Mouse (Mus musculus): ENCODE results near the gene Galc. TPM values are rescaled to one million over a fixed set of nuclear protein-coding genes. Genes with fewer than 3 reads are reported as not detected.

The Galc gene
- total and polyA plus RNA-seq, 2 experiments = 3.5 to 4.5 TPM

DNA sequence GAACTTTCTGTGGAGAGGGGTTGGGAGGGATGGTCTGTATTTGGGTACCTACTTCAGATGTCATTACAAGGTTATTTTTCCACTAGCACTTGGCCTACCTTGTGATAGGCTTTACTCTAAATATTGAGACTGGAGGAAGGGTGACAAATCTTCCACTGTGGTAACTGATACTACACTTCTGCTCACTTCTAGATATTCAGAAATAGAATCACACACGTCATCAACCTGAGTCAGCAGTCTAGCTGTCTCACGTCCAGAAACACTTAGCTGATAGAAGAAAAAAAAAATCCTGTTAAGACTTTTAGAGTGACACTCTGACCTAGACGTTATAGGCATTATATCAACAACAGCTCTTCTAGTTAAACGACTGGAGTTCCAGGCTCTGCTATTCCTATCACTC is 33.0 kb upstream of the Galc start:
- Histone ChIP-seq H3K36me3 (ENCODE audit: control insufficient read depth, insufficient read depth, low read length) (no peaks in the 10 kb centered on the region), H3K4me1 (ENCODE audit: control insufficient read depth, insufficient read depth, low read length) (no peaks in the 10 kb centered on the region), H3K27ac (replicated peaks; ENCODE audit: insufficient read depth, low read depth, low read length) (no peak overlapping the region), H3K4me3 (ENCODE audit: insufficient read depth, low read depth, low read length) (no peak overlapping the region), H3K79me2 (ENCODE audit: control insufficient read depth, insufficient read depth, low read length) (no peaks in the 10 kb centered on the region), H3K27me3 (ENCODE audit: control insufficient read depth, insufficient read depth, low read length) (no peaks in the 10 kb centered on the region), H3K9ac (ENCODE audit: low read depth, low read length) (no peak overlapping the region)
- TF ChIP-seq POLR2A (IDR thresholded peaks at IDR 0.05; ENCODE audit: extremely low read depth, insufficient read depth, low read length) = no peak
- TF ChIP-seq CTCF (IDR thresholded peaks at IDR 0.05; ENCODE audit: low read depth, low read length) = no peak
- DNase-seq (ENCODE audit: extremely low read depth, low read depth, low spot score) = peak; percentile 17
- WGBS = 59% methylated on average over 4 of the region's 4 CpGs

DNA sequence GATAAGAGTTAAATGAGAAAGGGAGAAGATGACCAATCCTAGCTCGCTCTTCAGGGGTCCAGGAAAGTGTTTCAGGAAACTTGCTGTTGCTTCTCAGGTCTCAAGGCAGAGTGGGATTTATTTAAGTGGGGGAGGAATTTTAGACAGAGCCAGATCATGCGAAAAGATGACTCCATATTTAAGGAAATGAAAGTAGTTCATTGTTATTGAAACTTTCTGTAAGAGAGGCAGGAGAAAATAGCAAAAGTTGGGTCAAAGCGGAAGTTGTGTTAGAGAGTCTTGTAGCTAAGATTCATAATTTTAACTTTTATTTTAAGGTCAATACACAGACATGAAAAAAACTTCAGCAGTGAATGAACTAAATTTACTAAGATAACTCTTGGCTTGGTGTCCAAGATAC is 31.2 kb upstream of the Galc start:
- Histone ChIP-seq H3K4me1 (ENCODE audit: control insufficient read depth, insufficient read depth, low read length) (no peaks in the 10 kb centered on the region), H3K4me3 (ENCODE audit: insufficient read depth, low read depth, low read length) (no peak overlapping the region), H3K79me2 (ENCODE audit: control insufficient read depth, insufficient read depth, low read length) (no peaks in the 10 kb centered on the region), H3K27me3 (ENCODE audit: control insufficient read depth, insufficient read depth, low read length) (no peaks in the 10 kb centered on the region), H3K27ac (replicated peaks; ENCODE audit: insufficient read depth, low read depth, low read length) (no peak overlapping the region), H3K36me3 (ENCODE audit: control insufficient read depth, insufficient read depth, low read length) (no peaks in the 10 kb centered on the region), H3K9ac (ENCODE audit: low read depth, low read length) (no peak overlapping the region)
- peak; percentile 21 for DNase-seq (ENCODE audit: extremely low read depth, low read depth, low spot score)
- WGBS = 80% methylated on average over 3 of the region's 3 CpGs
- TF ChIP-seq POLR2A (IDR thresholded peaks at IDR 0.05; ENCODE audit: extremely low read depth, insufficient read depth, low read length) = no peak
- no peak for TF ChIP-seq CTCF (IDR thresholded peaks at IDR 0.05; ENCODE audit: low read depth, low read length)

DNA sequence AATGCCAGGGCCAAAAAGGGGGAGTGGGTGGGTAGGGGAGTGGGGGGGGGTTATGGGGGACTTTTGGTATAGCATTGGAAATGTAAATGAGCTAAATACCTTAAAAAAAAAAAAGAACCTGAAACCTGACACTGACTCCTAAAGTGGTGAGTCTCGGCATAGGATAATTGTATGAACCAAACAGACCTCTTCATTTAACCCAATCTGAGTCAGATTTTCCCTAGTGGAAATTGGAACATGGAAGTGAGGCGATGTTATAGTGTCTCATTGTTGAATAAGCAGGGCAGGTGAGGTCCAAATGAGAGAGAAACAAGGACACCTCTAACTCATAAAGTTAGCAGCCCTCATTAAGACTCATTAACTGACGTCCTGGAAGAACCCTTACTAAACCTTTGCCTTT is 25.2 kb upstream of the Galc start:
- no peak for DNase-seq (ENCODE audit: extremely low read depth, low read depth, low spot score)
- Histone ChIP-seq H3K79me2 (ENCODE audit: control insufficient read depth, insufficient read depth, low read length) (no peaks in the 10 kb centered on the region), H3K27ac (replicated peaks; ENCODE audit: insufficient read depth, low read depth, low read length) (no peak overlapping the region), H3K27me3 (ENCODE audit: control insufficient read depth, insufficient read depth, low read length) (no peaks in the 10 kb centered on the region), H3K4me1 (ENCODE audit: control insufficient read depth, insufficient read depth, low read length) (no peaks in the 10 kb centered on the region), H3K36me3 (ENCODE audit: control insufficient read depth, insufficient read depth, low read length) (no peaks in the 10 kb centered on the region), H3K4me3 (ENCODE audit: insufficient read depth, low read depth, low read length) (no peak overlapping the region), H3K9ac (ENCODE audit: low read depth, low read length) (no peak overlapping the region)
- 94% methylated on average over 3 of the region's 3 CpGs for WGBS
- TF ChIP-seq POLR2A (IDR thresholded peaks at IDR 0.05; ENCODE audit: extremely low read depth, insufficient read depth, low read length) = no peak
- no peak for TF ChIP-seq CTCF (IDR thresholded peaks at IDR 0.05; ENCODE audit: low read depth, low read length)

DNA sequence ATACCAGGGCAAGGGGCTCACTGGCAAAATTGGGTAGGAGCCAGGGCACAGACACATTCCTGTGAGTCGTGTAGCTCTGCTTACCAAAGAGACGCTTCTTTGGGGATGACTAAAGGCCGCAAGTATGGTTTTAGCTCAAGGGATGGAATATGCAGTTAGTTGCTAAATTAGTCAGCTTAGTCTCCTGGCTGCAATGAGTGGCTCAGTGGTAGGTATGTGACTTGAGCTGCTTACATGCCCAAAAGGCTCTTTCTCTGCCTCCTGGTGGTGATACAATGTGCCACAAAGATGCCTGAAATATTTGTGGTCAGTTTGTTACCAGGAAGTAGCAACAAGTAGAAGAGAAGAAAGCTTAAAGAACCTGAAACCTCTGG is 24.2 kb upstream of the Galc start:
- H3K27ac ChIP-seq (replicated peaks; ENCODE audit: insufficient read depth, low read depth, low read length) = 0 out of 2 replicates have a peak overlapping the region, but pooled peaks have one; percentile 57
- no peak for DNase-seq (ENCODE audit: extremely low read depth, low read depth, low spot score)

DNA sequence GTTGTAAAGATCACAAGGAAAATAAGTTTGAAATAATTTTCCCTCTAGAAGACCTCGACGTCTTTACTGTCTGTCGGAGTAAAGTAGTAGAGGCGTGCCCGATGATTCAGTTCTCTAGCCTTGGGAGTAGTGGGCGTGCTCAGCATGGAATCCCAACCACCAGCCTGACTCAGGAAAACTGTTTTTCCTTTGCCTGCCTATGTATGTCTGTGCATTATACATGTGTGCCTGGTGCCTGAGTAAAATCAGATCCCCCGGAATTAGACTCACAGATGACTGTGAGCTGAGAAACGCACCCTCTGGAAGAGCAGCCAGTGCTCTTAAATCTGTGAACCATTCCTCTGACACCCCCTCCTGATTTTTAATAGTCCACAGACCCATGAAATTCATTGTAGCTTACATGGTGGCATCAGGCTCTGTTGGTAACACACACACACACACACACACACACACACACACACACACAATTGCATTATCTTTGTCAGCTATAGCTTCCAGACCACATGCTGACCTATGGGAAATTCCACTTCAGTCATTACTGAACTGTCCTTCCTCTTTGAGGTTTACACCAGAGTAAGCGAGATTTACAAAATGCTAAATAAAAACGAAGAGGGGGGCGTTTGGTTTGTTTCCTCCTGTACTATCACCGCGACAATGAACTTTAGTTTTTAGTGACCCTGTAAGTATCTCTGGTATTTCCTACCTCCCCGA is 23.7 kb upstream of the Galc start:
- TF ChIP-seq POLR2A (IDR thresholded peaks at IDR 0.05; ENCODE audit: extremely low read depth, insufficient read depth, low read length) (no peak), CTCF (IDR thresholded peaks at IDR 0.05; ENCODE audit: low read depth, low read length) (no peak)
- Histone ChIP-seq H3K36me3 (ENCODE audit: control insufficient read depth, insufficient read depth, low read length) (no peaks in the 10 kb centered on the region), H3K4me1 (ENCODE audit: control insufficient read depth, insufficient read depth, low read length) (no peaks in the 10 kb centered on the region), H3K27ac (replicated peaks; ENCODE audit: insufficient read depth, low read depth, low read length) (0 out of 2 replicates have a peak overlapping the region, but pooled peaks have one; percentile 57), H3K27me3 (ENCODE audit: control insufficient read depth, insufficient read depth, low read length) (no peaks in the 10 kb centered on the region; the same call in 1 of the 2 replicates), H3K79me2 (ENCODE audit: control insufficient read depth, insufficient read depth, low read length) (no peaks in the 10 kb centered on the region), H3K9ac (ENCODE audit: low read depth, low read length) (no peak overlapping the region), H3K4me3 (ENCODE audit: insufficient read depth, low read depth, low read length) (no peak overlapping the region)
- 76% methylated on average over 14 of the region's 14 CpGs for WGBS
- DNase-seq (ENCODE audit: extremely low read depth, low read depth, low spot score) = peak; percentile 27

More for the DNA sequence above, 24.2 kb upstream of the Galc start:
- 66% methylated on average over 3 of the region's 3 CpGs for WGBS
- H3K36me3 ChIP-seq (ENCODE audit: control insufficient read depth, insufficient read depth, low read length) = no peaks in the 10 kb centered on the region
- H3K4me3 ChIP-seq (ENCODE audit: insufficient read depth, low read depth, low read length) = no peak overlapping the region
- TF ChIP-seq POLR2A (IDR thresholded peaks at IDR 0.05; ENCODE audit: extremely low read depth, insufficient read depth, low read length) (no peak), CTCF (IDR thresholded peaks at IDR 0.05; ENCODE audit: low read depth, low read length) (no peak)
- no peaks in the 10 kb centered on the region; the same call in 1 of the 2 replicates for H3K27me3 ChIP-seq (ENCODE audit: control insufficient read depth, insufficient read depth, low read length)
- H3K79me2 ChIP-seq (ENCODE audit: control insufficient read depth, insufficient read depth, low read length) = no peaks in the 10 kb centered on the region
- no peak overlapping the region for H3K9ac ChIP-seq (ENCODE audit: low read depth, low read length)
- H3K4me1 ChIP-seq (ENCODE audit: control insufficient read depth, insufficient read depth, low read length) = no peaks in the 10 kb centered on the region

DNA sequence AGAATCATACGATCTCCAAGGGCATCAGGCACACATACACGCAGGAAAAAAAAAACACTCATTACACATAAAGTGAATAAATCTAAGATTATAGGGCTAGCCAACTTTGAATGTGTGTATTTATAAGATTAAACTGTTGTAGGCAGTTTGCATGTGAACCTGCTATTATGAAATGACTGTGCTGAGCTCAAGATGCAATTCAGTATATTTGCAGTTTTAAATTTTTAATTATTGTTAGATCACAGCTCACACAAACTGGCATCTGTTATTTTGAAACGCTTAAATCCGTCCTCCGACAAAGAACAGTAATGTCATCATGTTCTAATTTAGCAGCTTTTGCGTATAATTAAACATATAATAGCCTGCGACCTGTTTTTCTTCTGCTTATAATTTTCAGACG is 21.7 kb upstream of the Galc start:
- Histone ChIP-seq H3K27me3 (ENCODE audit: control insufficient read depth, insufficient read depth, low read length) (no peaks in the 10 kb centered on the region; the same call in 1 of the 2 replicates), H3K4me3 (ENCODE audit: insufficient read depth, low read depth, low read length) (no peak overlapping the region)
- no peak for TF ChIP-seq POLR2A (IDR thresholded peaks at IDR 0.05; ENCODE audit: extremely low read depth, insufficient read depth, low read length)
- no peak for TF ChIP-seq CTCF (IDR thresholded peaks at IDR 0.05; ENCODE audit: low read depth, low read length)

More for the DNA sequence above, 21.7 kb upstream of the Galc start:
- 70% methylated on average over 8 of the region's 8 CpGs for WGBS
- no peak overlapping the region for H3K27ac ChIP-seq (replicated peaks; ENCODE audit: insufficient read depth, low read depth, low read length)
- no peaks in the 10 kb centered on the region for H3K4me1 ChIP-seq (ENCODE audit: control insufficient read depth, insufficient read depth, low read length)
- no peak for DNase-seq (ENCODE audit: extremely low read depth, low read depth, low spot score)
- no peaks in the 10 kb centered on the region for H3K36me3 ChIP-seq (ENCODE audit: control insufficient read depth, insufficient read depth, low read length)
- H3K79me2 ChIP-seq (ENCODE audit: control insufficient read depth, insufficient read depth, low read length) = no peaks in the 10 kb centered on the region
- no peak overlapping the region for H3K9ac ChIP-seq (ENCODE audit: low read depth, low read length)
